Mouse (Mus musculus) ZHBTc4 (cell line): Measurements from ENCODE around the gene Il1rl2.
A peak's percentile ranks its signal among the peaks of the same experiment; 100 is the strongest.

Source experiments
- DNase-seq: peaks from one replicate; pipeline ENCODE4 v3.0.0-alpha.2; 2011; ENCODE audit warnings: low read depth, low spot score

Il1rl2 gene

GRCm38 (mm10) chr1:40324955-40325702 lies 719 bp downstream of the Il1rl2 start:
- DNase-seq: peak; percentile 39

GRCm38 (mm10) chr1:40325711-40326327 lies 1.4 kb downstream of the Il1rl2 start:
- DNase-seq: peak; percentile 49

GRCm38 (mm10) chr1:40327604-40328003 lies 3.2 kb downstream of the Il1rl2 start:
- DNase-seq: no peak

GRCm38 (mm10) chr1:40329526-40329925 lies 5.1 kb downstream of the Il1rl2 start:
- no peak for DNase-seq

- DNase-seq: no peak
Observed at GRCm38 (mm10) chr1:40330181-40330580, 5.8 kb downstream of the Il1rl2 start.

- DNase-seq: no peak
Observed at GRCm38 (mm10) chr1:40339346-40339745, 14.9 kb downstream of the Il1rl2 start.

GRCm38 (mm10) chr1:40340102-40340501 lies 15.7 kb downstream of the Il1rl2 start:
- no peak for DNase-seq

GRCm38 (mm10) chr1:40352158-40352903 lies 27.9 kb downstream of the Il1rl2 start:
- DNase-seq: no peak

GRCm38 (mm10) chr1:40352904-40353286 lies 28.5 kb downstream of the Il1rl2 start:
- DNase-seq: no peak

GRCm38 (mm10) chr1:40354665-40355064 lies 30.3 kb downstream of the Il1rl2 start:
- no peak for DNase-seq

GRCm38 (mm10) chr1:40355431-40355843 lies 31.0 kb downstream of the Il1rl2 start:
- DNase-seq: no peak

GRCm38 (mm10) chr1:40355904-40356521 lies 31.6 kb downstream of the Il1rl2 start:
- DNase-seq: no peak

GRCm38 (mm10) chr1:40357921-40358320 lies 33.5 kb downstream of the Il1rl2 start:
- DNase-seq: peak; percentile 51

- DNase-seq: peak; percentile 54
Observed at GRCm38 (mm10) chr1:40358351-40358750, 33.9 kb downstream of the Il1rl2 start.

GRCm38 (mm10) chr1:40358771-40359181 lies 34.4 kb downstream of the Il1rl2 start:
- DNase-seq: no peak

GRCm38 (mm10) chr1:40359731-40360130 lies 35.3 kb downstream of the Il1rl2 start:
- DNase-seq: no peak

- DNase-seq: no peak
Observed at GRCm38 (mm10) chr1:40360969-40361368, 36.6 kb downstream of the Il1rl2 start.

- DNase-seq: no peak
Observed at GRCm38 (mm10) chr1:40361596-40361995, 37.2 kb downstream of the Il1rl2 start.

- no peak for DNase-seq
Observed at GRCm38 (mm10) chr1:40362784-40363183, 38.4 kb downstream of the Il1rl2 start.

- no peak for DNase-seq
Observed at GRCm38 (mm10) chr1:40372951-40373350, 48.5 kb downstream of the Il1rl2 start.

GRCm38 (mm10) chr1:40375148-40375547 lies 50.7 kb downstream of the Il1rl2 start:
- peak; percentile 25 for DNase-seq

- no peak for DNase-seq
Observed at GRCm38 (mm10) chr1:40376745-40377144, 52.3 kb downstream of the Il1rl2 start.
